Mouse (Mus musculus): ENCODE data around the gene Kdm6b.

Kdm6b gene

GRCm38 (mm10) chr11:69413221-69414181 is at the start of gene Kdm6b:
Gene Kdm6b, minus strand, starts transcription at chr11:69413675.
- no peak for DNase-seq

GRCm38 (mm10) chr11:69461568-69461967 is 48.1 kb upstream of the Kdm6b start:
- no peak for DNase-seq

- no peak for DNase-seq
Measured at GRCm38 (mm10) chr11:69459883-69460282, 46.4 kb upstream of the Kdm6b start.

GRCm38 (mm10) chr11:69457006-69457579 is 43.6 kb upstream of the Kdm6b start:
- DNase-seq, result no peak

- no peak for DNase-seq
Measured at GRCm38 (mm10) chr11:69452114-69452867, 38.8 kb upstream of the Kdm6b start.

- no peak for DNase-seq
Measured at GRCm38 (mm10) chr11:69447299-69447698, 33.8 kb upstream of the Kdm6b start.

- no peak for DNase-seq
Measured at GRCm38 (mm10) chr11:69443328-69443727, 29.9 kb upstream of the Kdm6b start.

- no peak for DNase-seq
Measured at GRCm38 (mm10) chr11:69437291-69437690, 23.8 kb upstream of the Kdm6b start.

GRCm38 (mm10) chr11:69433189-69433588 is 19.7 kb upstream of the Kdm6b start:
- no peak for DNase-seq

GRCm38 (mm10) chr11:69432640-69432982 is 19.1 kb upstream of the Kdm6b start:
- no peak for DNase-seq

GRCm38 (mm10) chr11:69431829-69432639 is 18.6 kb upstream of the Kdm6b start:
- peak; percentile 45 to 64 for DNase-seq

GRCm38 (mm10) chr11:69430631-69431030 is 17.2 kb upstream of the Kdm6b start:
- no peak for DNase-seq

- no peak for DNase-seq
Measured at GRCm38 (mm10) chr11:69429313-69429712, 15.8 kb upstream of the Kdm6b start.

- peak in 1 of 2 experiments; percentile 42 for DNase-seq
Measured at GRCm38 (mm10) chr11:69428751-69429150, 15.3 kb upstream of the Kdm6b start.

GRCm38 (mm10) chr11:69426246-69426645 is 12.8 kb upstream of the Kdm6b start:
- DNase-seq, result no peak

- no peak for DNase-seq
Measured at GRCm38 (mm10) chr11:69423885-69424284, 10.4 kb upstream of the Kdm6b start.

GRCm38 (mm10) chr11:69422842-69423241 is 9.4 kb upstream of the Kdm6b start:
- no peak for DNase-seq

- DNase-seq, result no peak
Measured at GRCm38 (mm10) chr11:69421131-69421977, 7.9 kb upstream of the Kdm6b start.

GRCm38 (mm10) chr11:69420554-69421000 is 7.1 kb upstream of the Kdm6b start:
- DNase-seq, result no peak

GRCm38 (mm10) chr11:69419813-69420553 is 6.5 kb upstream of the Kdm6b start:
- peak in 1 of 2 experiments; percentile 57 for DNase-seq

GRCm38 (mm10) chr11:69419443-69419812 is 6.0 kb upstream of the Kdm6b start:
- DNase-seq, result no peak
